Mouse (Mus musculus) thymus, adult 2 months (tissue): Measurements from ENCODE around the gene Duoxa2.

ENCODE experiments used
- CTCF ChIP-seq: fragments of 200-500 bp; IDR thresholded peaks from 2 replicates; pipeline ENCODE4 v1.5.1; 2012; ENCODE audit warnings: mild to moderate bottlenecking, control low read depth, low read length, moderate library complexity, borderline replicate concordance; ENCODE audit not compliant: control insufficient read depth, poor library complexity, insufficient read depth; ENCODE audit errors: extremely low read depth
- POLR2A ChIP-seq: fragments of 200-500 bp; IDR thresholded peaks from 2 replicates; pipeline ENCODE4 v1.6.1; 2012; ENCODE audit warnings: mild to moderate bottlenecking, low read length, control low read depth, moderate library complexity; ENCODE audit not compliant: control insufficient read depth, poor library complexity, insufficient read depth; ENCODE audit errors: extremely low read depth

- TF ChIP-seq CTCF = no peak
- TF ChIP-seq POLR2A = no peak
Observed at GRCm38 (mm10) chr2:122278769-122279168, 19.9 kb upstream of the Duoxa2 start.
